Mouse (Mus musculus) brain, embryonic 14.5 days (tissue): Measurements from ENCODE around the gene Cdca7l.

Experiments used
- CTCF ChIP-seq: fragments of 200-500 bp; IDR thresholded peaks from 2 replicates; pipeline ENCODE4 v1.5.1; 2012; ENCODE audit warnings: inconsistent platforms, mild to moderate bottlenecking, moderate library complexity, borderline replicate concordance; ENCODE audit not compliant: insufficient read depth, insufficient read length; ENCODE audit errors: extremely low read depth
- POLR2A ChIP-seq: fragments of 200-500 bp; IDR thresholded peaks from 2 replicates; pipeline ENCODE4 v1.6.1; 2012; ENCODE audit warnings: mild to moderate bottlenecking, inconsistent platforms, borderline replicate concordance; ENCODE audit not compliant: poor library complexity, insufficient read depth, insufficient read length, severe bottlenecking; ENCODE audit errors: extremely low read depth

DNA sequence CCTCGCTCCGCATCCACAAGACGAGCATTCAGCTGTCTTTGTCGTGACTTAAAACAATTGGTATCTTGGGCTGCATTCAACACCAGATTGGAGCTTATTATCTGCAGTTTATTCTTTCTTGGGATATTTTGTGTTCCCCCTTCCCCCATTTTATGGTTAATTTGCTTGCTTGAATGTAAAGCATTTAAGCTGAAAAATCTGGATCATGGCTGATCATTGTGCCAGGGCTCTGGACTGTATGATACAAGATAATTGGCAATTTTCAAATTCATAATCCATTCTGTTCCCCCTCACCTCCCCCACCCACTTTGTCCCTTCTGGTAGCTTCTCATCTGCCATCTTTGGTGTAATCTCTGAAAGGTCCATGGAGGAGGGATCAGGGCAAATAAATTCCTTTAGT is 2.4 kb downstream of the Cdca7l start:
- TF ChIP-seq CTCF: no peak
- no peak for TF ChIP-seq POLR2A
